Mouse (Mus musculus): Measurements from ENCODE around the gene Larp1. TPM values are rescaled to one million over a fixed set of nuclear protein-coding genes. Genes with fewer than 3 reads are reported as not detected.

Larp1 gene
- polyA plus RNA-seq, 1 experiment from 2014 or later, result 20.0 TPM

DNA sequence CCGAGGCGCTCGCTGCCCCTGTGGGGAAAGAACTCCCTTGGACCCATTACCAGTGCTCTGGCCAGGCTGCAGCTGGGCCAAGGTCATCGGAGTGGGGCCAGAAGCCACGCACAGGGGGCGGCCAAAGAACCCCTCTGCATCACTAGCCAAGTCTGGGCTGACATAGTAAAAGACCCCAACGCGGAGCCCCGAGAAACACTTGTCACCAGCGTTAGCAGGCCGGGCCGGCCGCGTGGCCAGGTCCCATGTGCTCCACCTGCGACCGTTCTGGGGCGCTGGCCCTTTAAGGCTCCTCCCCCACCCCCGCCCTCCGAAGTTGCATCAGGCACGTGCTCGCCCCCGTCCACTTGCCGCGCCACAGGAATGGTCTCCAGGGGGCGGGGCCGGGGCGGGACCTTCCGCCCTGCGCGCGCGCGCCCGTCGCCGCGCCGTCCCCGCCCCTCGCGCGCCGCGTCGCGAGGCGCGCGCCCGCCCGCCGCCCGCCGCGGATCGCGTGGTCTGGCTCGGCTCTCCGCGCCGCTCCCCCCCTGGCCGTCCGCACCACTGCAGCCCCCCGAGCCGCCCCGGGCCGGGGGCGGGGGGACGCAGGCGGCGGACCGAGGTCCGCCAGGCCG lies 320 bp upstream of the Larp1 start:
- Histone ChIP-seq H3K27me3 (ENCODE audit: low read depth, poor library complexity, severe bottlenecking) (no peaks in the 10 kb centered on the region), H3K9me3 (replicated peaks) (no peaks in the 10 kb centered on the region), H3K4me1 (peaks cover 25% of the 10 kb centered on the region), H3K4me3 (peak overlapping the region; percentile 98), H3K36me3 (no peaks in the 10 kb centered on the region), H3K27ac (peak overlapping the region; percentile 96)
- DNase-seq (ENCODE audit: low spot score), result peak; percentile 95
- 5% methylated on average over 74 of the region's 74 CpGs for WGBS

DNA sequence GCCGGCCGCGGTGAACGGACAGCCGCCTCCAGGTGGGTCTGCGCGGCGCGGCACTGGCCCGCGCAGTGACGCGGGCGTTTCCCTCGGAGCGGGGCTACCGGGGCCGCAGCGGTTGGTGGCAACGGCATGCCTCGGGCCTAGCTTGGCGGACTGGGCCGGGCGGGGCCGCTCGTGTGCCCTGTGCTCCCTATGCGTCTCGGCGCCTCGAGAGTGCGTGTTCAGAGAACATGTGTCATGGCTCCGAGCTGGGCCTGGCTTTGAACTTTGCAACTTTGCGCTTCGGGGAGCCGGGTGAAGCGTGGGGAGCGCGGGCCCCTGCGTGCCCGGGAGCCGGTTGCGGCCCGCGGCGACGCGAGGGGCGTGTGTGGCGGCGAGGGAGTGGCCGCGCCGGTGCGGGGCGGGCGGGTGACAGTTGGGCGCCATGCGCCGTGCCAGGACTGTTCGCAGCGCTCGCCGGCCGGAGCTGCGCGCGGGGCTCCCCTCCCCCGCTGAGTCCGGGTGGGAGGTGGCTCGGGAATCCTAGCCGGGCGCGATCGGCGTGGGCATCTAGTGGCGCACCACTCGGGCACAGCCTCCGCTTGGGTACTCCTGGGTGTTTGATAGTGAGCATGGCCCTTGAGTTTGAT lies 765 bp downstream of the Larp1 start:
- DNase-seq (ENCODE audit: low spot score), result peak; percentile 71
- Histone ChIP-seq H3K27me3 (ENCODE audit: low read depth, poor library complexity, severe bottlenecking) (no peaks in the 10 kb centered on the region), H3K4me3 (peak overlapping the region; percentile 98), H3K4me1 (peaks cover 25% of the 10 kb centered on the region), H3K9me3 (replicated peaks) (no peaks in the 10 kb centered on the region), H3K36me3 (no peaks in the 10 kb centered on the region), H3K27ac (peak overlapping the region; percentile 96)
- under 1% methylated on average over 78 of the region's 78 CpGs for WGBS

DNA sequence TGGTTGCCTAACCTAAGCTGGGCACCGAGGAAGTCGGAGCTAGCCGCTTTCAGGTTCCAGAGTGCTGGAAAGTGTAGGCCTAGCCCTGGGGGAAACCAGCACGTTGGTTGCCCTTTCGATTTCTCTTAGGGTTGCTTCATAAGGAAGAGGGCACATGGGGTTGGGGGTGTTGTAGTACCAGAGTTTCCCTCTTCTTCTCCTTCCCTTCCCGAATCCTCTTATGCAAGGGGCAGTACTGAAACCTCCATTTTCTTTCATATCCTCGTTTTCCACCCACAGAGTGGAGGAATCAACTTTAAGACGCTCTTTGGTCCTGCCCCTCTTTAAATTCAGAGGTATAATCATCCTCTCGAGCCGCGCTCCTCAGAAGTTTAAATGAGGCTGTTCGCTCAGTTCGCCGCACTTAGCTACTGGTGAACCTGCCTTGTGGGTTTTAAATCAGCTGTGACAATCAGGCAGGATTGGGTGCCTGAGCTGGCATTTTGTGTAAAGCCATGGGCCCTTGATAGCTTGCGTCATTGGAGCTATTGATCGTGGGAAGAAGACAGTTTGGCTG lies 1.4 kb downstream of the Larp1 start:
- WGBS, result 3% methylated on average over 16 of the region's 16 CpGs
- no peaks in the 10 kb centered on the region for H3K27me3 ChIP-seq (ENCODE audit: low read depth, poor library complexity, severe bottlenecking)
- no peaks in the 10 kb centered on the region for H3K36me3 ChIP-seq
- no peaks in the 10 kb centered on the region for H3K9me3 ChIP-seq (replicated peaks)
- peak; percentile 41 for DNase-seq (ENCODE audit: low spot score)
- peak overlapping the region; percentile 96 for H3K27ac ChIP-seq
- H3K4me1 ChIP-seq, result peaks cover 25% of the 10 kb centered on the region
- peak overlapping the region; percentile 98 for H3K4me3 ChIP-seq

DNA sequence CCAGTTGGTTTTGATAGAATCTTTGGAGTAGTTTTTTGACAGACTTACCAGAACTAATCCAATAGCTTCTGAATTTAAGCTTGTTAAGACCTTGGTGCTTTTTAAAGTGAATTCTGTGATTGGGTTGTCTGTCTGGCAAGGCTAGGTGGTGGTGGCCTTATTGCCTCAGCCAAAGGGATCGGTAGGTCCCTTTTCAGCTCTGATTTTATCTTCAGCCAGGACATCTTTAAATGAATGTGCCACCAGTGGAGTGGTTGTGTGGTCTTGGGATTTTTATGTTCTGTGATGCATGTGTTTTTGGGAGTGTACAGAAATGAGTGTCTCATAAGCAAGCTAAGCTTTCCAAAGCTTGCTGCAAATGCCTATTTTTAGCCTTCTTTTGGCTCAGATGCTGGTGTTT lies 2.1 kb downstream of the Larp1 start:
- WGBS, result 37% methylated on average over 1 of the region's 1 CpGs
- DNase-seq (ENCODE audit: low spot score), result no peak
- H3K27me3 ChIP-seq (ENCODE audit: low read depth, poor library complexity, severe bottlenecking), result no peaks in the 10 kb centered on the region
- H3K9me3 ChIP-seq (replicated peaks), result no peaks in the 10 kb centered on the region
- H3K27ac ChIP-seq, result no peak overlapping the region
- H3K4me3 ChIP-seq, result peak overlapping the region; percentile 98
- peaks cover 27% of the 10 kb centered on the region for H3K4me1 ChIP-seq
- no peaks in the 10 kb centered on the region for H3K36me3 ChIP-seq

DNA sequence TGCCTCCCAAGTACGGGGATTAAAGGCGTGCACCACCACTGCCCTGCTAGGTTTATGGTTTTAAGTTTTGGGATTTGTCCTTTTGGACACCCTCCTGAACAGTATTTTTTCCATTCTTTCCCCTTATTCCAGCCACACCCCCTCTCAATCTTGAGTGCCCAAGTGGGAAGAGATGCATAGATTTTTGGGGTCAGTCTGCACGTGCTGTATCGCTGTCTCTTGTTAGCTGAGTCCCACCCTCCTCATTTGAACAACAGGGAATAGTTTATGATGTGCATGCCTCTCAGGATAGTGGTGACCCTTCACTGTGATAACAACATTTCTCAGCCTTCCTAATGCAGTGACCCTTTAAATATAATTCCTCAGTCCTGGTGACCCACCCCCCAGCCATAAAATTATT lies 2.9 kb downstream of the Larp1 start:
- Histone ChIP-seq H3K27ac (no peak overlapping the region), H3K36me3 (no peaks in the 10 kb centered on the region), H3K4me3 (no peak overlapping the region), H3K4me1 (peaks cover 36% of the 10 kb centered on the region), H3K9me3 (replicated peaks) (no peaks in the 10 kb centered on the region), H3K27me3 (ENCODE audit: low read depth, poor library complexity, severe bottlenecking) (no peaks in the 10 kb centered on the region)
- WGBS, result 82% methylated on average over 4 of the region's 4 CpGs
- no peak for DNase-seq (ENCODE audit: low spot score)

DNA sequence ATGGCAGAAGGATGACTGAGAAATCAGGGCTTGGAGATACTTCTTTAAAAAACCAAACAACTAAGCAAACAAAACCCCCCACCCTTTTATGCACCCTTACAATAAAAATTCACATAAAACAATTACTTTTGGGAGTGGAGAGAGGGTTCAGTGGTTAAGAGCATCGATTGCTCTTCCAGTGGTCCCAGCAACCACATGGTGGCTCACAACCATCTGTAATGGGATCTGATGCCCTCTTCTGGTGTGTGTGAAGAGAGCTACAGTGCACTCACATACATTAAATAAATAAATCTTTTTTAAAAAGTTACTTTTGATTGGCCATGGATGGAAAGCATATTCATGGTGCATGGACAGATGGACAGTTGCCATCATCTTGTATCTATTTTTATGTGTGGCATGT lies 3.8 kb downstream of the Larp1 start:
- DNase-seq (ENCODE audit: low spot score), result no peak
- H3K4me1 ChIP-seq, result peaks cover 43% of the 10 kb centered on the region
- no peaks in the 10 kb centered on the region for H3K9me3 ChIP-seq (replicated peaks)
- H3K27me3 ChIP-seq (ENCODE audit: low read depth, poor library complexity, severe bottlenecking), result no peaks in the 10 kb centered on the region
- H3K4me3 ChIP-seq, result no peak overlapping the region
- no peak overlapping the region for H3K27ac ChIP-seq
- H3K36me3 ChIP-seq, result no peaks in the 10 kb centered on the region
- WGBS, result 86% methylated on average over 1 of the region's 1 CpGs

DNA sequence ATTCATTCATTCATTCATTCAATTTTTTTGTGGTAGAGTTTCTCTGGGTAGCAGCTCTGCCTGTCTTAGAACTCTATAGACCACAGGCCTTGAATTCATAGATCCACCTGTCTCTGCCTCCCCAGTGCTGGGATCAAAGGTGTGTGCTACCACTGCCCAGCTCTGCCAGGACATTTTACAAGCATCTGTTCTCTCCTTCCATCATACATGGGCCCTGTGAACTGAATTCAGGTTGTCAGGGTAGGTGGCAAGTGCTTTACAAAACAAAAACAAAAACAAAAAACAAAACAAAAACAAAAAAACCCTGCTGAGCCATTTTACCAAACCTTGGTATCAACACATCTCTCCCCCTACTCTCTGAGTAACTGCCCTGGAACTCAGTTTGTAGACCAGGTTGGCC lies 4.2 kb downstream of the Larp1 start:
- Histone ChIP-seq H3K36me3 (no peaks in the 10 kb centered on the region), H3K9me3 (replicated peaks) (no peaks in the 10 kb centered on the region), H3K4me1 (peaks cover 39% of the 10 kb centered on the region), H3K4me3 (no peak overlapping the region), H3K27ac (no peak overlapping the region), H3K27me3 (ENCODE audit: low read depth, poor library complexity, severe bottlenecking) (no peaks in the 10 kb centered on the region)
- no peak for DNase-seq (ENCODE audit: low spot score)

DNA sequence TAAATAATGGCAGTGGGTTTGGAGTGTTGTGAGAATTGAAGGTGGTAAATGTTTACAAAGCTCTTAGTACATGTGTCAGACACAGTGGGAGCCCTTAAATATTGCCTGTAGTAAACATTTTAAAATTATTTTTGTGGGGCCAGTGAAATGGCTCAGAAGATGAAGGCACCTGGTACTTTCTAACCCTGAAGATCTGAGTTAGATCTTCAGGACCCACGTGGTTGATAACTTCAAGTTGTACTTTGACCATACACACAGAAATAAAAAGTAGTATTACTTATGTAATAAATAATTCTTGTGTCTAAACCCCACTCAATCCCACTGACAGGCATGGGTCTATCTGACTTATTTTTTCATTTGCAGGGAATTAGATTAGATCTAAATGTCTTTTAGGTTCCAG lies 5.7 kb downstream of the Larp1 start:
- no peak for DNase-seq (ENCODE audit: low spot score)
- Histone ChIP-seq H3K36me3 (no peaks in the 10 kb centered on the region), H3K4me3 (no peak overlapping the region), H3K4me1 (peaks cover 35% of the 10 kb centered on the region), H3K27me3 (ENCODE audit: low read depth, poor library complexity, severe bottlenecking) (no peaks in the 10 kb centered on the region), H3K27ac (no peak overlapping the region), H3K9me3 (replicated peaks) (no peaks in the 10 kb centered on the region)
- 69% methylated on average over 1 of the region's 1 CpGs for WGBS

DNA sequence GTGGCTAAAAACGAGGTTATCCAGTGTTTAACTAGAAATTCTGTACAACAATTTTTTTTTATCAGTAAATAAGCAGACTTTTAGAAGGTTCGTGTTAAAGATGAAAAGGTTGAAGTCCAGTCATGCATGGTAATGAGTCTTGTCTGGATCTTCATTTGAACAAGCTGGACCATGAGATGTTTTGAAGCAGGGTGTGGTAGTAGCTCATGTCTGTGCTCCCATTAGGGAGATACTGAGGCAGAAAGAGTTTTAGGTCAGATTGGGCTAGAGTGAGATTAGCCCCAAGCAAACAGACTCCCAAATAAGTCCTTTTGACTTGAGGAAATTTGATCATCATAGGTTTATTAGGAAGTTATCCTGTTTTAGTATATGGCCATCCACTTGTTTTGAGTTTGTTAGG lies 6.5 kb downstream of the Larp1 start:
- no peak for DNase-seq (ENCODE audit: low spot score)
- Histone ChIP-seq H3K27me3 (ENCODE audit: low read depth, poor library complexity, severe bottlenecking) (no peaks in the 10 kb centered on the region), H3K9me3 (replicated peaks) (no peaks in the 10 kb centered on the region), H3K36me3 (peaks cover 6% of the 10 kb centered on the region; the same call in 1 of the 2 replicates), H3K4me1 (peaks cover 32% of the 10 kb centered on the region), H3K27ac (no peak overlapping the region), H3K4me3 (no peak overlapping the region)
- WGBS, result 82% methylated on average over 2 of the region's 2 CpGs

DNA sequence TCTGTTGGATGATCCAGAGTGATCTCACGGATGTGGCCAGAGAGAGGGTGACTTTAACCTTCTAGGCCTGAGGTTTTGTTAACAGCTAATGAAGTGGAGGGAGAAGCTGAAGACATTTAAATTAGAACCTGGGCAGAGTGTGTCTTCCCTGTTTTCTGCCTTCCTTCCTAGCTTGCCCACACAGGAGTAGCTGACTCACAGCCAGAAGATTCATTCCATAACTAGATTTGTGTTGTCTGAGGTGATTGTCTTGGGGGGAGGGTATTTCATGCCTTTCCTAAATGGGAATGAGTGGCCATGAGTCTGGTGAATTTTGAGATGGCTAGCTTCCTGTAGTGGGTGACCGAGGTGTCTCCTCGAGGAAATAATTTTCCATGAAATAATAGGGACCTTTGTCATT lies 7.5 kb downstream of the Larp1 start:
- no peaks in the 10 kb centered on the region for H3K9me3 ChIP-seq (replicated peaks)
- WGBS, result 76% methylated on average over 3 of the region's 3 CpGs
- no peak for DNase-seq (ENCODE audit: low spot score)
- H3K36me3 ChIP-seq, result peaks cover 6% of the 10 kb centered on the region; the same call in 1 of the 2 replicates
- H3K27ac ChIP-seq, result no peak overlapping the region
- no peaks in the 10 kb centered on the region for H3K27me3 ChIP-seq (ENCODE audit: low read depth, poor library complexity, severe bottlenecking)
- H3K4me3 ChIP-seq, result no peak overlapping the region
- H3K4me1 ChIP-seq, result peaks cover 27% of the 10 kb centered on the region

DNA sequence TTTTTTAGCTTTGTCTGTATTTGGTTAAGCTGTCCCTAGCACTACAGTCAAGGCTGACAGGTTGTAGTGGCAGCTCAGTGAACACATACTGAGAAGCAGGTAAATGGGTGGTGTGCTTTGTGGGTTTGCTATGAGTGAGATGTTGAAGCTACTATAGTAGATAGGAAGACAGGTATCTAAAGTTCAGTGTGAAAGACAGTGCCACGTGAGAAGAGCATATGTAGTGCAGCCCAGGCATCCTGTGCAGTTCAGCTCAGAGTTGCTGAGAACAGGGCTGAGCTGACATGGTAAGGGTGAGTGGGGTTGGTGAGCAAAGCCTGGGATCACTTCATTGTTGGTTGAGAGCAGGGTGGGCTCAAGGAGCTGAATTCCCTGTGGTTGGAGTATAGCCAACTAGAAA lies 8.6 kb downstream of the Larp1 start:
- Histone ChIP-seq H3K4me3 (no peak overlapping the region), H3K36me3 (peaks cover 6% of the 10 kb centered on the region; the same call in 1 of the 2 replicates), H3K9me3 (replicated peaks) (no peaks in the 10 kb centered on the region), H3K4me1 (peaks cover 23% of the 10 kb centered on the region), H3K27me3 (ENCODE audit: low read depth, poor library complexity, severe bottlenecking) (no peaks in the 10 kb centered on the region), H3K27ac (no peak overlapping the region)
- no peak for DNase-seq (ENCODE audit: low spot score)
- WGBS, result 79% methylated on average over 1 of the region's 1 CpGs

DNA sequence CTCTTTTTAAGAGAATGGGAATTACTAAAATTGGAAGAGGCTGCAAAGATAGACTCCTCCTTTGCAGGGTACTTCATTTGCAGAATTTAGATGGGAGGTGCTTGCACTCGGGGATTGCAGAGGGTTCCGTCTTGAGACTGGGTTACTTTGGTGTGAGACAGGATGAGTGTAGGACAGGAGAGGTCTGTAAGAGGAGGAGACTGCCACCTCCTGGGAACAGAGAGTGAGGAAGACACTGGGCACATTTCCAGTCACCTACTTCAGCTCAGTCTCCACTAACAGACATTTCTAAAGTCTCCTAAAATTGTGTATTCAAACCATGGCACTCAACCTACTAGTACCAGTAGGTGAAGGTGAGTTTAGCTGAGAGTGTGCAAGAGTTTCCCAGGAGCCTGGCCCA lies 9.4 kb downstream of the Larp1 start:
- WGBS, result 78% methylated on average over 2 of the region's 2 CpGs

DNA sequence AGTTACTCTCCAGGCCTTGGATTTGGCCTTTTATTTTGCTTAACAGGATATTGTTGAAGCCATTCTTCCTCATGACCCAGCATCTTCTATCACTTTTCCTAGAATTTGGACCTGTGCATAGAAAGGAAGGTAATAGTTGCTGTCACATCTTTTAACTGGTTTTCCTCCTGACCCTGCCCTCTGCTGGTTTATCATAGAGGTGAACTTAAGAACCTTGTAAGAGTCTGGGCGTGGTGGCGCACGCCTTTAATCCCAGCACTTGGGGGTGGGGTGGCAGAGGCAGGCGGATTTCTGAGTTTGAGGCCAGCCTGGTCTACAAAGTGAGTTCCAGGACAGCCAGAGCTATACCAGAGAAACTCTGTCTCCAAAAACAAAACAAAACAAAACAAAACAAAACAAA lies 9.8 kb downstream of the Larp1 start:
- DNase-seq (ENCODE audit: low spot score), result no peak
- H3K9me3 ChIP-seq (replicated peaks), result no peaks in the 10 kb centered on the region
- peaks cover 6% of the 10 kb centered on the region; the same call in 1 of the 2 replicates for H3K36me3 ChIP-seq
- H3K4me3 ChIP-seq, result no peak overlapping the region
- H3K27ac ChIP-seq, result no peak overlapping the region
- 86% methylated on average over 4 of the region's 4 CpGs for WGBS
- no peaks in the 10 kb centered on the region for H3K27me3 ChIP-seq (ENCODE audit: low read depth, poor library complexity, severe bottlenecking)
- peaks cover 23% of the 10 kb centered on the region for H3K4me1 ChIP-seq

More for the DNA sequence above, 9.4 kb downstream of the Larp1 start:
- Histone ChIP-seq H3K36me3 (peaks cover 6% of the 10 kb centered on the region; the same call in 1 of the 2 replicates), H3K27ac (no peak overlapping the region), H3K4me3 (no peak overlapping the region), H3K4me1 (peaks cover 23% of the 10 kb centered on the region), H3K27me3 (ENCODE audit: low read depth, poor library complexity, severe bottlenecking) (no peaks in the 10 kb centered on the region), H3K9me3 (replicated peaks) (no peaks in the 10 kb centered on the region)
- no peak for DNase-seq (ENCODE audit: low spot score)
